In the genomic region with DNA sequence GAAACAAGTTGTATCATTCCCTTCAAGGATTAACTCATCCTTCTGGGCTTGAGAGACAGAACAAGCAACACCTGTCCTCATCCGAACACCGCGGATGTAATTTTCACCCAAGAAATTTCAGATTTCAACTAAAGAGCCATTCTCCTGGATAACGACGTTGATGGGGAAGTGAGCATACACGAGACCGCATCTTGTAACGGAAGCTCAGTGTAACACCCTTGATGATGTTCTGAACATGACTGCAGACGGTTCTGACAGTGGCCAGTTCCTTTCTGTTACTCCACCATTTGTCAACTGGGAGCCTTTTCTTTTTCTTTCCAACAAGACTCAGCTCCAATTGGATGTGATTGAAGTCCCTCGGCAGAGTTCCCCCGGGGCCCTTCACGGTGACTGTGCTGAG, we compare ENCODE assay signal across 25 mouse cellular contexts.
"Had no signal": no experiment of that assay in that cellular context is flagged by ENCODE, and none has a peak within 500 bp of the region (broad histone marks: within the 10 kb centered on the region; RNA-seq: fewer than 3 reads in every experiment).

No protein-coding gene starts in this region.

- H3K4me3 ChIP-seq: heart, embryonic 13.5 days; heart, embryonic 15.5 days; hindbrain, embryonic 13.5 days; hindbrain, embryonic 15.5 days; kidney, embryonic 15.5 days; limb, embryonic 13.5 days; limb, embryonic 15.5 days; liver, embryonic 12.5 days had no signal

- H3K27me3 ChIP-seq: heart, embryonic 13.5 days; heart, embryonic 15.5 days; hindbrain, embryonic 13.5 days; hindbrain, embryonic 15.5 days; kidney, embryonic 15.5 days; limb, embryonic 13.5 days; limb, embryonic 15.5 days; liver, embryonic 12.5 days had no signal

- H3K9ac ChIP-seq: heart, embryonic 13.5 days; heart, embryonic 15.5 days; hindbrain, embryonic 13.5 days; hindbrain, embryonic 15.5 days; kidney, embryonic 15.5 days; limb, embryonic 13.5 days; limb, embryonic 15.5 days; liver, embryonic 12.5 days had no signal

- H3K9me3 ChIP-seq: heart, embryonic 13.5 days; heart, embryonic 15.5 days; hindbrain, embryonic 13.5 days; hindbrain, embryonic 15.5 days; kidney, embryonic 15.5 days; limb, embryonic 13.5 days; limb, embryonic 15.5 days; liver, embryonic 12.5 days had no signal

- H3K4me1 ChIP-seq: heart, embryonic 13.5 days; heart, embryonic 15.5 days; hindbrain, embryonic 13.5 days; hindbrain, embryonic 15.5 days; kidney, embryonic 15.5 days; limb, embryonic 13.5 days; limb, embryonic 15.5 days; liver, embryonic 12.5 days had no signal

- H3K27ac ChIP-seq: heart, embryonic 13.5 days; heart, embryonic 15.5 days; hindbrain, embryonic 13.5 days; hindbrain, embryonic 15.5 days; hindbrain, postnatal 0 days; kidney, embryonic 15.5 days; kidney, postnatal 0 days; limb, embryonic 13.5 days; limb, embryonic 15.5 days; liver, embryonic 12.5 days had no signal

- ATAC-seq: hindbrain, postnatal 0 days; intestine, embryonic 16.5 days; liver, embryonic 12.5 days had no signal

- H3K4me2 ChIP-seq: heart, embryonic 11.5 days; heart, embryonic 13.5 days; heart, embryonic 15.5 days; hindbrain, embryonic 13.5 days; hindbrain, embryonic 15.5 days; kidney, embryonic 15.5 days; limb, embryonic 13.5 days; limb, embryonic 15.5 days; liver, embryonic 12.5 days had no signal

- DNase-seq: gastrocnemius, postnatal 14 days; gastrocnemius, postnatal 36 days; heart, adult 18-20 months; heart, postnatal 14 days; heart, postnatal 36 days; kidney, adult 11 months; kidney, adult 2 months; kidney, adult 9 months; kidney, postnatal 14 days; kidney, postnatal 36 days; layer of hippocampus, adult 9-11 months; layer of hippocampus, postnatal 36 days; left cerebral cortex, postnatal 4 days had no signal

- H3K36me3 ChIP-seq: heart, embryonic 13.5 days; heart, embryonic 15.5 days; hindbrain, embryonic 13.5 days; hindbrain, embryonic 15.5 days; kidney, embryonic 15.5 days; limb, embryonic 13.5 days; limb, embryonic 15.5 days; liver, embryonic 12.5 days had no signal
